10 mouse cellular contexts compared by ENCODE assay signal in the genomic region with DNA sequence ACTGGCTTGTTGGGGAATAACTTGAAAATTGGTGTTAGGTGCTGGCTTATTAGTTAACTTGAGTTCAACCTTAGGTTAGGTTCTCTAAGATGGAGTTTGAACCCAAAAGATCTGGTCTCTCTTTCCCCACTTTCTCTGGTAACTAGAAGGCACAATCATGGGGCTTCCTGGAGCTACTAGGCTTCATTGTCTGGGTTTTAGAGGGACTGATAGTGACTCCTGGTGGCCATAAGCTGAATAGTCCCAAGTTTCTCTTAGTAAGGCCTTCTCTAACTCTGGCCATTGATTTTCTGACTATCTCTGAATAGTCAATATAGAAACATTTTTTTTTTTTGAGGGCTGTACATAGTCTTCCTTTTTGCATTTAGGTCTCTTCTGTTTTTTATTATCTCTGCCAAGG.
A peak's percentile ranks its signal among the peaks of the same experiment; 100 is the strongest.
DNase-seq lines count a peak whose midpoint lies in the region; ATAC-seq lines count a peak whose summit lies in the region.
"Had no signal": no experiment of that assay in that cellular context is flagged by ENCODE, and none has a peak within 500 bp of the region (broad histone marks: within the 10 kb centered on the region; RNA-seq: fewer than 3 reads in every experiment).

No protein-coding gene starts in this region.

- H3K4me3 ChIP-seq in heart, embryonic 11.5 days (ENCODE audit: low read depth, low read length), result no peak overlapping the region
- H3K4me3 ChIP-seq in forebrain, embryonic 16.5 days (replicated peaks; ENCODE audit: low read length), result no peak overlapping the region
- H3K4me3 ChIP-seq: heart, embryonic 15.5 days; limb, embryonic 12.5 days had no signal

- no peaks in the 10 kb centered on the region for H3K27me3 ChIP-seq in heart, embryonic 11.5 days (ENCODE audit: control insufficient read depth, insufficient read depth, low read length)
- no peaks in the 10 kb centered on the region for H3K27me3 ChIP-seq in forebrain, embryonic 16.5 days (replicated peaks; ENCODE audit: control insufficient read depth, insufficient read depth, low read length)
- H3K27me3 ChIP-seq: heart, embryonic 15.5 days; limb, embryonic 12.5 days had no signal

- intact Hi-C loops in heart, postnatal 10 days (cut with DNase I), result no loop called here

- no peaks in the 10 kb centered on the region for H3K4me1 ChIP-seq in heart, embryonic 11.5 days (ENCODE audit: control insufficient read depth, insufficient read depth, low read length)
- no peaks in the 10 kb centered on the region for H3K4me1 ChIP-seq in forebrain, embryonic 16.5 days (replicated peaks; ENCODE audit: control insufficient read depth, insufficient read depth, low read length)
- H3K4me1 ChIP-seq: heart, embryonic 15.5 days; limb, embryonic 12.5 days had no signal

- no peak overlapping the region for H3K4me2 ChIP-seq in heart, embryonic 11.5 days
- no peak overlapping the region for H3K4me2 ChIP-seq in forebrain, embryonic 16.5 days (ENCODE audit: low read length)
- H3K4me2 ChIP-seq: heart, embryonic 15.5 days; limb, embryonic 12.5 days had no signal

- ATAC-seq in heart, embryonic 11.5 days (replicated peaks; ENCODE audit: insufficient number of reproducible peaks, low FRiP score, low TSS enrichment), result no peak
- ATAC-seq in megakaryocyte, adult 5-6 weeks (ENCODE audit: poor library complexity, severe bottlenecking), result peak; percentile 63; the same call in 1 of the 2 replicates
- ATAC-seq in forebrain, embryonic 16.5 days, result no peak

- H3K9me3 ChIP-seq in heart, embryonic 11.5 days (replicated peaks; ENCODE audit: control insufficient read depth, low read length), result no peaks in the 10 kb centered on the region
- H3K9me3 ChIP-seq in forebrain, embryonic 16.5 days (ENCODE audit: control insufficient read depth, low read length), result no peaks in the 10 kb centered on the region
- H3K9me3 ChIP-seq: heart, embryonic 15.5 days; limb, embryonic 12.5 days had no signal

- H3K9ac ChIP-seq in heart, embryonic 11.5 days (ENCODE audit: low read depth, low read length), result no peak overlapping the region
- no peak overlapping the region for H3K9ac ChIP-seq in forebrain, embryonic 16.5 days (replicated peaks; ENCODE audit: low read depth, low read length)
- H3K9ac ChIP-seq: heart, embryonic 15.5 days; limb, embryonic 12.5 days had no signal

- DNase-seq in heart, postnatal 10 days, result peak; percentile 10 to 22
- peak; percentile 68 for DNase-seq in CD4-positive, CD25-positive, alpha-beta regulatory T cell, adult 2 months (ENCODE audit: low read depth, low spot score)
- DNase-seq in embryo, embryonic 10 days (ENCODE audit: low spot score), result peak; percentile 11
- DNase-seq in urinary bladder, adult 2 months (ENCODE audit: low spot score), result no peak
- DNase-seq in adrenal gland, postnatal 14 days, result no peak

- H3K36me3 ChIP-seq in heart, embryonic 11.5 days (ENCODE audit: control insufficient read depth, insufficient read depth, low read length), result no peaks in the 10 kb centered on the region
- no peaks in the 10 kb centered on the region for H3K36me3 ChIP-seq in forebrain, embryonic 16.5 days (ENCODE audit: control insufficient read depth, insufficient read depth)
- H3K36me3 ChIP-seq: heart, embryonic 15.5 days; limb, embryonic 12.5 days had no signal

- no peak overlapping the region for H3K27ac ChIP-seq in heart, embryonic 11.5 days (ENCODE audit: low read depth, low read length)
- H3K27ac ChIP-seq in forebrain, embryonic 16.5 days (ENCODE audit: low read length), result no peak overlapping the region
- H3K27ac ChIP-seq: heart, embryonic 15.5 days; limb, embryonic 12.5 days had no signal

Comparison
In these comparisons a context has a peak if more than half of its experiments do, and no peak if none do; other contexts are left out.
1. DNase-seq: peak in heart, postnatal 10 days (2 of 2), CD4-positive, CD25-positive, alpha-beta regulatory T cell, adult 2 months (single experiment) and embryo, embryonic 10 days (single experiment); none in urinary bladder, adult 2 months (single experiment) and adrenal gland, postnatal 14 days (single experiment).